Mouse (Mus musculus) liver, embryonic 16.5 days (tissue): Measurements from ENCODE around the gene Lsamp. TPM values are rescaled to one million over a fixed set of nuclear protein-coding genes. Genes with fewer than 3 reads are reported as not detected.

Source experiments
- ATAC-seq: fragments of 200-750 bp; cut with Nextera tagmentation; 2 replicates; pipeline ENCODE4 v1.8.0; 2017; ENCODE audit warnings: low read depth, mild to moderate bottlenecking, moderate number of reproducible peaks, moderate library complexity
- H3K27ac ChIP-seq: fragments of 300-500 bp; sonication (generic); 2 replicates; pipeline ENCODE4 v1.5.1; 2014; ENCODE audit warnings: mild to moderate bottlenecking, low read length
- H3K27me3 ChIP-seq: fragments of 300-500 bp; sonication (generic); 2 replicates; pipeline ENCODE4 v1.6.1; 2014; ENCODE audit warnings: low read depth, low read length, mixed read lengths; ENCODE audit not compliant: control insufficient read depth, insufficient read depth
- H3K36me3 ChIP-seq: fragments of 300-500 bp; sonication (generic); 2 replicates; pipeline ENCODE4 v1.6.1; 2014; ENCODE audit warnings: mild to moderate bottlenecking; ENCODE audit not compliant: control insufficient read depth, insufficient read depth
- H3K4me1 ChIP-seq: fragments of 300-500 bp; sonication (generic); 2 replicates; pipeline ENCODE4 v1.6.1; 2014; ENCODE audit warnings: low read depth, low read length, mixed read lengths; ENCODE audit not compliant: control insufficient read depth
- H3K4me2 ChIP-seq: fragments of 300-500 bp; sonication (generic); 2 replicates; pipeline ENCODE4 v1.6.1; 2014; ENCODE audit warnings: low read depth, low read length, mixed read lengths
- H3K4me3 ChIP-seq: fragments of 300-500 bp; sonication (generic); 2 replicates; pipeline ENCODE4 v1.5.1; 2014; ENCODE audit warnings: low read depth, mild to moderate bottlenecking, low read length
- H3K9ac ChIP-seq: fragments of 300-500 bp; sonication (generic); 2 replicates; pipeline ENCODE4 v1.6.1; 2014; ENCODE audit warnings: low read depth, low read length
- H3K9me3 ChIP-seq: fragments of 300-500 bp; sonication (generic); replicated peaks from 2 replicates; pipeline ENCODE4 v1.6.1; 2016; ENCODE audit warnings: low read length; ENCODE audit not compliant: control insufficient read depth
- WGBS: fragments of 180-500 bp; shearing (Covaris S2); extraction: QIAGEN DNeasy Blood & Tissue Kit; methylation state at CpG from one replicate; pipeline ENCODE4 v1.1.7; 2014; ENCODE audit not compliant: insufficient replicate concordance; 5-methylcytosine and 5-hydroxymethylcytosine counted together
- polyA plus RNA-seq: library from polyadenylated mRNA; unstranded; fragments of >200 nt; fragmentation: Nextera tagmentation; extraction: Ambion mirVana; gene quantifications from 2 replicates; pipeline ENCODE4 v1.2.1, GENCODE M21; 2015

The Lsamp gene
- polyA plus RNA-seq, 1 experiment from 2014 or later, result 0.15 TPM

DNA sequence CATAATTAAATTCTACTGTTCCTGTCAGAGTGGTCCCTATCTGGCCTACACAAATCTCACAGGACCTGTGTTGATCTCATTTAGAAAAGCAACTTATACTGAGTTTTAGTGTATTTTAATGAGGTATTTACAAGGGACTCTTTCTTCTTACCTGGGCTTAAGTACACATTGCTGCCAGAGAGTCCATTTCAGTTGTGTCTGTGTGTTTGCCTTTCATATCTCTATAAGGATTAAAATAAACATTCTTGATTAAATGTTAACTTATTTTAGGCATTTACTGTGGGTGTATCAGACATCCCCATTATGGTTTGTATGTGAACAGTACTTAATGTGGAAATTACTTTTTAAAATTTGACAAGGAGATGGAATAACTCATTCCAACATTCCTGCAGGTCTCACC is 963.9 kb downstream of the Lsamp start:
- H3K9me3 ChIP-seq, result no peaks in the 10 kb centered on the region
- no peak overlapping the region for H3K9ac ChIP-seq
- no peak overlapping the region for H3K27ac ChIP-seq
- H3K36me3 ChIP-seq, result no peaks in the 10 kb centered on the region
- no peaks in the 10 kb centered on the region for H3K27me3 ChIP-seq
- H3K4me2 ChIP-seq, result no peak overlapping the region
- no peaks in the 10 kb centered on the region for H3K4me1 ChIP-seq
- no peak overlapping the region for H3K4me3 ChIP-seq
- no peak for ATAC-seq

DNA sequence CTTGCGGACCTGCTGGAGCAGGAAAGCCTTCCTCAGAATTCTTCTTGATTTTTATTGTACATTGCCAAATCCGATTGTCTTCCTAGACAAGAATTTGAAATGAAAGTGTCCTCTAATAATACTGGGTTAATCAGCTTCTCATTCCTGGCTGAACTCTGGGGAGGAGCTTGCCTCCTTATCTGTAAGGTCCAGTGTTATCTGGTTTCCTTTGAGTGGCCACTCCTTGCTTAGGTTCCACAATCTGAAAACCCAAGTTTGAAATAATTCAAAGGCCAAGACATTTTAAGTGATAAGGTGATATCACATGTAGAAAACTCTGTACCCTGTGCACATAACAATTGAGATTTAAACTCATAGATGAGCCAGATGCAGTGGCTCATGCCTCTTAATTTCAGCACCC is 975.0 kb downstream of the Lsamp start:
- H3K27ac ChIP-seq, result no peak overlapping the region
- no peaks in the 10 kb centered on the region for H3K9me3 ChIP-seq
- H3K4me3 ChIP-seq, result no peak overlapping the region
- H3K4me2 ChIP-seq, result no peak overlapping the region
- H3K9ac ChIP-seq, result no peak overlapping the region
- no peaks in the 10 kb centered on the region for H3K4me1 ChIP-seq
- H3K27me3 ChIP-seq, result no peaks in the 10 kb centered on the region
- H3K36me3 ChIP-seq, result no peaks in the 10 kb centered on the region
- ATAC-seq, result no peak
- WGBS, result 34% methylated on average over 2 of the region's 2 CpGs

DNA sequence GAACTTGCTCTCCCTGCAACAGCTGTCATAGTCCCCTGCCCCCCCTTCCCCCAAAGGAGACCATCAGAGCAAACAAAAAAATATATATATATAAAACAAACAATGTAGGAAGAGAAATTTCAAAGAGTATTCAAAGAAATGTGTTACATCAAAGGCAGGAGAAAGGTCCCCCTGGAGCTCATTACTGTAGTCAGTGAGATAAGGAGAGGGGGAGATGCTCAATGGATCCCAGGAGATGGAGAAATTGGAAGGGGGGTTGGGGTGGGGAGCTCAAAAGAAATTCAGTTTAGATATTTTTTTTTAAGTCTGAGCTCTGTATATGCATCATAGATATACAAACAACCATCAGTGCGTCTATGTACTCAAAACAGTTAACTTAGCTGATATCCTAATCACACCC is 976.4 kb downstream of the Lsamp start:
- no peak overlapping the region for H3K9ac ChIP-seq
- H3K27ac ChIP-seq, result no peak overlapping the region
- WGBS, result 32% methylated on average over 1 of the region's 1 CpGs
- H3K27me3 ChIP-seq, result no peaks in the 10 kb centered on the region
- H3K4me1 ChIP-seq, result no peaks in the 10 kb centered on the region
- no peaks in the 10 kb centered on the region for H3K9me3 ChIP-seq
- no peak overlapping the region for H3K4me3 ChIP-seq
- no peak for ATAC-seq
- no peak overlapping the region for H3K4me2 ChIP-seq
- H3K36me3 ChIP-seq, result no peaks in the 10 kb centered on the region

DNA sequence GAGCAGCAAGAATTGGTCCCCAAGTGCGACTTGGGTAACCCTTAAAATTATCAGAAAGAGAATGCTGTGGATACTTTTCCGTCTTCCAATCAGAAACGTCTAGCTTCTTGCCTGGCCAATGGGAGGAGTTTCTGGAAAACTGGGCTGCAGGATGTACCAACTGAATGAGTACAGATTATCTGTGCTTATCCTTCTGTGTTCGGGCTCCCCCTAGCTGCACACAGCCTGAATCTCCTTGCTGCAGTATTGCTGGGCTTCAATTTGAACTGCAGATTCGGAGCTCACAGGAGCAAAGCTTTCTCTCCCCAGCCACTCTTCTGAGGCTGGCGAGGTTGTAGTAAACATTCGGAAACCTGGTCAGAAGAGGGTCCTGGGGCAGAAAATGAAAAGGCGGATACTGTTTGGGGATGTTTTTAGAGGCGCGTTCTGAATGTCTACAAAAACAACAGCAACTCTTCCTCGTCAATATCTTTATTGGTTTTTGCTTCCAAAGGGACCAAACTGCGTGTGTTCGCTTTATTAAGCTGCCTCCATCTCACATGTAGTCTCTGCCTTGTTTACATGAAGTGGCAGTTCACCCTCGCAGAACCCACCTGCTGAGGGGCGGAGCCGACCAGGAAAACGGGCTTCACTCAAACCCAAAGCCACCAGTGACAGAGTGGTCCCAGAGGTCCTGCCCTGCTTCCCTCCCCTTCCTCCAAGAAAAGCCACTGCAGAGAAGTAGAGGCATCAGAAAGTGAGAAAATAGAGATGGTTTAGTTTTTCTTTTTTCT is 984.1 kb downstream of the Lsamp start:
- H3K4me1 ChIP-seq, result no peaks in the 10 kb centered on the region
- H3K4me3 ChIP-seq, result no peak overlapping the region
- no peaks in the 10 kb centered on the region for H3K9me3 ChIP-seq
- H3K9ac ChIP-seq, result no peak overlapping the region
- H3K27ac ChIP-seq, result no peak overlapping the region
- no peaks in the 10 kb centered on the region for H3K27me3 ChIP-seq
- ATAC-seq, result no peak
- 19% methylated on average over 17 of the region's 17 CpGs for WGBS
- no peak overlapping the region for H3K4me2 ChIP-seq
- H3K36me3 ChIP-seq, result no peaks in the 10 kb centered on the region

DNA sequence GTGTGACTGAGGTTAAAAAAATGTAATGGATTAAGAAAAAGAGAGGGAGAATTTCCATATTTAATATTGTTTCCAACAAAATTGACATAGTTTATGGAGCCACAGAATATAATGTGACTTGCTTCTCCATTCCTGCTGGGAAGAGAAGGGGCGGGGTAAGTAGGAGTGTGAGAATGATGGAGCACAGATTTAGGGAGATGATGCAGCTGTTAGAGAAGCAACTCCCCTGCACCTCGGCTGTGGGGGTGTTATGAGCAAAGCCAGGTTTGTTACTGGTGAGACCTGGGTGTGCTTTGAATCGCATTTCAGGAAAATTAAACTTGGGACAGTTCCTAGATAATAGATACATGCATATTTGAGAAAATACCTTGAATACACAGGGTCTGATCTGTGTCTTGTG is 987.2 kb downstream of the Lsamp start:
- Histone ChIP-seq H3K9ac (no peak overlapping the region), H3K9me3 (no peaks in the 10 kb centered on the region), H3K4me3 (no peak overlapping the region), H3K27ac (no peak overlapping the region), H3K36me3 (no peaks in the 10 kb centered on the region), H3K4me2 (no peak overlapping the region), H3K4me1 (no peaks in the 10 kb centered on the region), H3K27me3 (no peaks in the 10 kb centered on the region)
- 50% methylated on average over 3 of the region's 3 CpGs for WGBS
- ATAC-seq, result no peak

DNA sequence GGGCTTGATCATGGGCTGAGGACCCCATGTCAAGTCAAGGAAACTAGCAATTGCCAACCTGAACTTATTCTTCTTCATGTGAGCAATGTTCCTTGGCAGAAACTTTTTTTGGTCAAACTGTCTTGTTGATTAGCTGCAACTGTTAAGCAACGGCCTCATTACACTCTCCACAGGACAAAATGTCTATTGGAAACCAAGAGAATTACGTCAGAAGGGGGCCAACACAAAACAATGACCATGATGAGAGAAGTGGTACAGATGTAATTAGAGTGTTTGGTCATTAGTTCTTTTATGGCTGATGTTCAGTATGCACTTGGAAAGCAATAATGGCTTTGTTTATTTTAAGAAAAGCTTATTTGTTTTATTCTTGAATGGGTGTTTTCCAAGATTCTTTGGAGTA is 989.9 kb downstream of the Lsamp start:
- Histone ChIP-seq H3K9ac (no peak overlapping the region), H3K27me3 (no peaks in the 10 kb centered on the region), H3K4me1 (no peaks in the 10 kb centered on the region), H3K36me3 (no peaks in the 10 kb centered on the region), H3K4me3 (no peak overlapping the region), H3K4me2 (no peak overlapping the region), H3K27ac (no peak overlapping the region), H3K9me3 (no peaks in the 10 kb centered on the region)
- ATAC-seq, result no peak
- 44% methylated on average over 2 of the region's 2 CpGs for WGBS

DNA sequence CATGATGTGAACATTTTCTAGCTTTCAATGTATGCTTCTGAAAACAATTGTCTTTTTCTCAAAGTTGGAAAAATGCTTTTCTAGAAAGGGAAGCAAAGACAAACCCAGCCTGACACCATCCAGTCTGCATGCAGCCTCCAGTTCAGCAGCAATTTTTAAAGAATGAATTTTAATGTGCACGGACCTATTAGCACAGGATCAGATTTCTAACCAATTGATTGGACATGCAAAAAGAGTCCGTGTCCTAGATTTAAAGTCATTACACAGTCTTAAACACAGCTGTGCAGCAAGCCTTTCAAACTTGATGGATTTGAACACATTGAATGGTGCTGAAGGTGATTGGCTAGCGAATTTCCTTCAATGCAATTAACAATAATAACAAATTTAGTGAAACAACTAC is 998.9 kb downstream of the Lsamp start:
- WGBS, result 51% methylated on average over 3 of the region's 3 CpGs
- ATAC-seq, result no peak

DNA sequence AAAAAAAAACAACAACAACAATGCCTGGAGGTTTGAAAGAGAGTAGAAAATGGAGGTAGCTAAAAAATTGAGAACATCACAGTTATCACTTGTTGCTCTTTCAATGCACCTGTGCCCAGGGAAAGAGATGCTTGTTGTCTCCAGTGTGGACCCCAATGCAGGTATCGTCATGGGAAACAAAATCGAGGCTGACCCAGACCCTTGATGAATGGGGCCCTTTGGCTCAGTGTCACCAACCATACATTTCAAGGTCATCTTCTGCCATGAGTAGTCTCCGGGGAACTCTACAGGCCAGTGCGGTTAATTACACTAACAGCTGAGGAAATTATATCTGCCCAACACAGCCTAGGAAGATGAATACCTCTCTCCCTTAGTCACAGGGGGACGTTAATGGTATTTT is 1023.4 kb downstream of the Lsamp start:
- Histone ChIP-seq H3K4me3 (no peak overlapping the region), H3K27me3 (no peaks in the 10 kb centered on the region), H3K9ac (no peak overlapping the region), H3K36me3 (no peaks in the 10 kb centered on the region), H3K27ac (no peak overlapping the region), H3K9me3 (no peaks in the 10 kb centered on the region), H3K4me2 (no peak overlapping the region), H3K4me1 (no peaks in the 10 kb centered on the region)
- no peak for ATAC-seq
- 66% methylated on average over 5 of the region's 5 CpGs for WGBS

More for the DNA sequence above, 998.9 kb downstream of the Lsamp start:
- no peak overlapping the region for H3K27ac ChIP-seq
- H3K9me3 ChIP-seq, result no peaks in the 10 kb centered on the region
- H3K4me1 ChIP-seq, result no peaks in the 10 kb centered on the region
- no peak overlapping the region for H3K4me3 ChIP-seq
- no peak overlapping the region for H3K4me2 ChIP-seq
- H3K9ac ChIP-seq, result no peak overlapping the region
- H3K36me3 ChIP-seq, result no peaks in the 10 kb centered on the region
- no peaks in the 10 kb centered on the region for H3K27me3 ChIP-seq

DNA sequence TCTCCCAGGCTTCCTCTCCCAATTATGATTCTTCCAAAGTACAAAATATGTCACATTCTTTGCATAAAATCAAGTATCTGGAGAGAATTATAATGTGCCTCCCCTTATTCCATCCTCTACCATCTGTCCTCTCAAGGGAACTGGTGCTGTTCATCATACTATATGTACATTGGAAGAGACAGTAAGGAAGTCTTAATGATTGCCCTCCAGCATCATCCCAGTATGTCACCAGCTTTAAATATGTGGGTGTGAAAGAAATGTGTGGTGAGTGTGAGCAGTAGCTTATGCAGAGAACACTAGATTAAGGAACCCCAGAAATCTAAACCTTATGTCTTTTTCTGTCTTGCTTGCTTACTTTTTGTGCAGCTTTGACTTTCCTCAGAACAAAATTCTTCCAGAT is 1050.6 kb downstream of the Lsamp start:
- Histone ChIP-seq H3K27me3 (no peaks in the 10 kb centered on the region), H3K4me3 (no peak overlapping the region), H3K4me1 (no peaks in the 10 kb centered on the region), H3K9me3 (no peaks in the 10 kb centered on the region), H3K27ac (no peak overlapping the region), H3K4me2 (no peak overlapping the region), H3K36me3 (no peaks in the 10 kb centered on the region), H3K9ac (no peak overlapping the region)
- no peak for ATAC-seq
